Mouse (Mus musculus) ovary, postnatal 10 days (tissue): ENCODE results near the gene Ifrd2.
"Not testable (repeated sequence)": the region's sequence is repeated elsewhere in the genome, so short reads cannot be mapped to it uniquely, and the experiment has no call there.

Experiments used
- DNase-seq: peaks from one replicate; pipeline ENCODE4 v3.0.0; 2022; ENCODE audit warnings: low spot score

The Ifrd2 gene

DNA sequence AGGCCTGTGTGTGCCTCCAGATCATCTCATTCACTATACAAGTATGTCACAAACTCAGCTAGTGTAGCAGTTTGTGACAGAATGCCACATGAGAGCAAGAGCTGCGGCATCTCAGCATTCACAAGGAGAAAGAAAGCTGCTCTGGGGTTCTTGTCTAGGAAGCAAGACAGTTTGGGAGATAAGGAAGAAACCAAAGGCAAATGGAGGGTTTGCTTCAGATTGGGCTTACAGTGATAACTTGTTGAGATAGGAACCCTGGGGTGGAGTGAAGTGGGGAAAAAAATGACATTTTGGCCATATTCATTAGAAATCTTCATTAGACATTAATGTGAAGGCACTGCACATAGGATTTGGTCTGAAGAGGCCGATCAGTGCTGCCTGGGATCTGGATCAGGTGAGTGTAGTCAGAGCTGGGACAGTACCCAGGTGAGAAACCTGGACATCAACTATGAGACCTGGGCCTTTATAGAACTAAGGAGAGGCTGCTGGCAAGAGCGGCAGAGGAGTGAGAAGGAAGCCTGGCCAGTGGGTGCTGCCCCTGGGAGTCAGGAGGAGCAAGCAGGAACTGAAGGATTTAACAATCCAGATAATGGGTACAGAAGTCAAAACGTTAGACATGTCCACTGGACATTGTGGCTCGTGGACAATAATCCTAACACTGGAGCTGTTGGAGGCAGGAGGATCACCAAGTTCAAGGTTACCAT lies 34.6 kb upstream of the Ifrd2 start:
- no peak for DNase-seq

DNA sequence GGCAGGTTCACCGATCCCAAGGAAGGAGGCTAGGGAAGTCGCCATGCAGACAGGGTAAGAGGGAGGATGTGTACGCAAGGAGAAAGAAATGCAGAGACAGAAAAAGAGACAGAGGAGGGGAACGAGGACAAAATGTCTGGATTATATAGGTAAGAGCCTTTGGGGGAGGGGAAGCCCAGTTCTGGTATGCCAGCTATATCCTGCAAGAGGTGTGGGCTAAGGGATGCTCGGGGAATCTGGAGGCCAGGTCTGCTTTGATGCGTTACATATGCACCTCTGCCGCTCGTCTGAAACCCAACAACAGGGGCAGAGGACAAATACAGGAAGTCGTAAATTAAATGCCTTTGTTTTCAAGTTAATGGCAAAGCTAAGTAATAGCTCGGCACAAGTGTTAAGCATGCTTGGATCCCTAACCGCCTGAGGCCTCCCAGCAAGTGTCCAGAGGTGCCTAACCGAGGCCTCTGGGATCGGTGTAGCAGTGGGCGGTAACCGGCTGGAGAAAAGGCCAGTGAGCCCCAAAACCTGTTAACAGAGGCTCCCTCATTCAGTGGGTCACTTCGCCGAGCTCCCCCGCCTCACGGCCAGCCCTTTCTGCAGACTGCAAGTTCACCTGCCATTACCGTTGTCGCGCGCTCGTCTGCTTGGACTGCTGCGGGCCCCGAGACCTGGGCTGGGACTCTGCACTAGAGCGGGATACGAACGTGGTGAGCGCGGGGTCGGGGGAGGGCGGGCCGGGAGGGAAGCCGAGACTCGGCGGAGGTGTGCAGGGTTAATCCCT lies 33.7 kb upstream of the Ifrd2 start:
- DNase-seq, result no peak

DNA sequence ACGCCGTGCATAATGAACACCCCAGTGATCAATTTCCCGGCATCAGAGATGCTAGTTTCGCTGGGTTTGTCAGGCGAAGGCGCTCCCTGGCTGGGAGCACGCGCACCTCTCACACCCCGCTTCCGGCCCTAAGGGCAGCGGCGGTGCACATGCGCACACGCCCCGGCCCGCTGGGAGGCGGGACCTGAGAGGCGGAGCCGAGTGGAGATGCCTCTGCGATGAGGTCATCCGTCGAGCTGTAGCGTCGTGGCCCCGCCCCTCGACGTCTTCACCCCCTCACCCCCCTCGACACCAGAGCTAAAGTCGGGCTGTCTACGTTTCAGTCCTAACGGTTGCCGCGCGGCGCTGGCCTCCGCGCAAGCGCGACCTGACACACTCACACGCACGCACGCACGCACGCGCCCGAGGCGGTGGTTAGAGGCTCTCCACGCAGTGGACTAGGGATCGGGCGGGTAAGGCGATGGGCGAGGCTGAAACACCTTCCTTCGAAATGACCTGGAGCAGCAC lies 33.1 kb upstream of the Ifrd2 start:
- peak; percentile 90 for DNase-seq

DNA sequence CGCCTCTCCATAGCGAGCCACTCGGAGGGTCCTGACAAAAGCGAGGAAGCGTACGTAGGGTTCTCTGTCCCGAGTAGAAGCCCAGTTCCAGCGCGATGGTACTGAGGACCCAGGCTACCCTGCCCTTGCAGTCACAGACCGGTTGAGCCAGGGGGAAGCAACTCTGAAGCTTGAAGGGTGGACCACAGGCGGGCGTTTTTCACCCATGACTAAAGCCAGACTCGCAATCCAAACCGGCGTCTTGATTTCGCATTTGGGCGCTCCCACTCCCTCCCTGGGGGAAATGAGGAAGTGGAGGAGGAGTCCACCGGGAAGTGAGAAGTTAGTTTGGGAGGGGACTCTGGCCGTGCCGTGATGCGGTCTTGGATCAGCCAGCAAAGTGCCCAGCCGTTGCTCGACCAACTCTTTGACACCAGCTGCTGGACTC lies 32.4 kb upstream of the Ifrd2 start:
- no peak for DNase-seq

DNA sequence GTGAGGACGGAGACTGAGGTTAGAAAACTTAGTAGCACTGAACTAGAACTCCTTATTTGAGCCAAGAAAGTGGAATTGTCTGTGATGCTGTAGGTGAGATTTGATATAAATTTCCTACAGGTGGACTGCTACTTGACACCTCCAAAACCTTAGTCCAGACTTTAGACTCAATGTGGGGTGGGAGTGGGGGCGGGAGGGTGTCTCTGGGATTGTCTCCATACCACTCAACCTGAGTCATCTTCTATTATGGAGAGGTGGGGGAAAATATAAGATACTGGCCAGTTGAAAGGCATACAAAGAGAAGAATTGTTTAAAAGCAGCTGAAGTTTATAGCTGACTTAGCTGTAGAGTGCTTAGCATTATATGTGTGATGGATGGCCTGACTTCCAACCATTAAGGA lies 31.7 kb upstream of the Ifrd2 start:
- DNase-seq, result no peak

DNA sequence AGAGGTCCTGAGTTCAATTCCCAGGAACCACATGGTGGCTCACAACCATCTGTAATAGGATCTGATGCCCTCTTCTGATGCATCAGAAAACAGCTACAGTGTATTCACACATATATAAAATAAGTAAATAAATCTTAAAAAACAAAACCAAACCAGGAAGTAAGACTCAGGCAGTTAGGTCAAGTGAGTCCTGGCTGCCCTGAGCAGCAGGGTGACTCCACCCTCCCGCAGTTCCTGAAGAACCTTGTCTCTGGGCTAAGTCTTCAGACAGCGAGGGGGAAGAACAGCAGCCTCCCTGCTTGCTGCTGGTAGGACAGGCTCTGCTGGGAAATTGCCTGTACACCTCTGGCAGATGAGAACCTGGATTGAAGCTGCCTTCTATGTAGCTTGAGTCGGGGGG lies 31.1 kb upstream of the Ifrd2 start:
- DNase-seq, result no peak

DNA sequence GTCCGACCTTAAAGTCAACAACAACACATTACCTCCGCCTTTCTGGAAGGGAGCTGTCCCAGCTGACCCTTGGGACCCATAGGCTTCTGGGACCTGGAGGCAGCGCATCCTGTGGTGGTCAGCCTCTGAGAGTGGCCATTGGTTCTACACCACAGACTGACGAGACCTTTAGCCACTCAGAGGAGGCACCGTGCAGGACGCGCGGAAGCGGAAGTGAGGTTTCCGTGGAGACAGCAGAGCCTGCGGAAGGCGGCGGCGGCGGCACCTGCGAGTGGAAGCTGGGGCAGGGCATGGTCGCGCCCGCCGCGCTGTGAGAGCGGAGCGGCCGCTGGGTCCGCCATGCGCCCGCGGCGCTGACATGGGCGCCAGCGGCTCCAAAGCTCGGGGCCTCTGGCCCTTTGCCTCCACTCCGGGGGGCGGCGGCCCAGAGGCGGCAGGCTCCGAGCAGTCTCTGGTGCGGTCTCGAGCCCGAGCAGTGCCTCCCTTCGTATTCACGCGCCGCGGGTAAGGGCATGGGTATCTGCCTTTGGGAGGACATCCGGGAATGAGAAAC lies 24.3 kb upstream of the Ifrd2 start, which contains the start of gene Tusc2:
Tusc2 (plus strand) TSS at position 227 of the 553 bp plus-strand sequence.
- no peak for DNase-seq

GRCm38 (mm10) chr9:107565556-107565955 lies 21.9 kb upstream of the Ifrd2 start:
- not testable (repeated sequence) for DNase-seq

- no peak for DNase-seq
These were observed 21.3 kb upstream of the Ifrd2 start for GRCm38 (mm10) chr9:107566041-107566709.

GRCm38 (mm10) chr9:107566855-107567254 lies 20.6 kb upstream of the Ifrd2 start:
- DNase-seq, result no peak

DNA sequence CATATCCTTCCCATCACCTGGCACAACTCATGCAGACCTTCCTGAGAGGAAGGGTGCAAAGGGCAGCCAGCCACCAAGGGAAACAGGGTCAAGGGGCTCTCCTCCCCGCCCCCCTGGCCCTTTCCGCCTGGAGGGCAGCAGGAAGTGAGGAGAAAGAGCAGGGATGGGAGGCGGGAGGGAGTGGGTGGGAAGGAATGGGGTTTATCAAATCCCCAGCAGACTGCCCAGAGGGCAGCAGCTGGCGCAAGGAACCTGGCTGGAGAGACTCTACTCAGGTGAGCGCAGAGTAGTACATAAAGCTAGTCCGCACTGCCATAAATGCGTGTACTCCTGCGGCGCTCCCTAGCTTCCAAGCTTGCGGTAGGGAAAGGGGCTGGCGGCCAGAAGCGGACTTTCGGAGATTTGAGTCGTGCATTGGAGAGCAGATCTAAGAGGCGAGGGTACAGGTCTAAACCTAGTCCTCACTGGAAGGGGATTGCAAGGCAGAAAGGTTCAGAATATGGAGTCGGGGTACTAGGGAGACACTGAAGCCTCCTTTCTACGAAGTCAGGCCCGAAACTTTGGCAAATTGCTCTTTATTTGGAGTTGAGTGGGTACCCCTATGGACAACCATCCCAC lies 19.6 kb upstream of the Ifrd2 start, which contains the start of gene Hyal2:
Hyal2 (plus strand) TSS at position 244 of the 618 bp plus-strand sequence.
- no peak for DNase-seq

DNA sequence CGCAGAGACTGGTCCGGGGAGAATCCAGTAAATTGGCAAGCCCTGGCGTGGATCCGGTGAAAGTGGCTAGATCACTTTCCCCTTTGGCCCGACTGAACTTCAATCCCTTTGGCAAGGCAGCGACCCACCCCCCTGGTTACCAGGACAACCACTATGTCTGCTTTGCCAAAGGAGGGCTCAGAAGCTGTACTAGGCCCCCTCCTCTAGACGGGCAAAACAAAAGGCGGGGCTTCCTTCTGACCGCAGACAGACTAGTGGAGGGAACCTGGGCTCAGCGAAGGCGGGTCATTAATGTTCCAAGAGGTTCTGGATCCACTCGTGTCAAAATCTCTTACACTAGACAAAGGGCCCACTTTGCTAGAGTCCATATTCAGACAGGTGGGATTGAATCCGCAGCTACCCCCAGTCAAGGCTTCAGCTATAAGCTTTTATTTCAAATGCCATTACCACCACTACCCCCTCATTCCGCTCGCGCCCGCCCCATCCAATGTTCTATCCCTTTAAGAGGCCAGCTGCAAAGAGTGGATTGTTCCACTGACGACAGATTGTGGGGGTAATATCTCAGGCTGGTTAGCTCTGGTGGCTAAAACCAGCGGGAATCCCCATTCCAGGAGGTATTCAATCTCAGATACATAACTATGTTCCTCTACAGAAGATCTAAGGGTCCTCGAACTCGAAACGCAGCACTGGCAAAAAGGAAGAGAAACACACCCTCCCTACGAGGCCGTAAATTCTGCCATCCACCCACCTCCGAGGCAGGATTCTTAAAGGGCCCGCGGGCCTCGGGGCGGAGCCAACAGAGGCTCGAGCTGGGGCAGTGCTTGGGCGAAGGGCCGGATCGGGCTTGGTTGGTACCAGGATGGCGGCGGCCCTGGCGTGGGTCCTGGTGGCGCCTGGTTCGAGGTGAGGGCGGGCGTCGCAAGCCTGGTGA lies 18.8 kb upstream of the Ifrd2 start:
- peak; percentile 73 for DNase-seq

DNA sequence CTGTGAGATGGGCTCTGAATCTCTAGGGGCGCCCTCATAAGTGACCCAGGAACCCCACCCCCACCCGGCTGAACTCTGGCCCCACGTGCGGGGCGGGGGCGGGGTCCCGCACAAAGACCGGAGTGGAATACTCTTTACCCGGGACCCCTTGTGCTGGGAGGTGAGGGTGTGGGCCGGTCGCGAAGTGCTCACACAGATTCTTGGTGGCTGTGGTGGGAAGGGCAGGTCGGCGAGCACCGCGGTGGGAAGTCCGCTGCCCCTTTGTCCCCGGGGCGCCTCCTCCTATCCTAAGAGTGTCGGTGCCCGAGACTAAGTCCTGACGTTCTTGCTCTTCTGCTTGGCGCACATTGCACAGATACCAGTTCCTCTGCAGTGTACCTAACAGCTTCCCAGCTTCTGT lies 18.2 kb upstream of the Ifrd2 start:
- DNase-seq, result no peak

DNA sequence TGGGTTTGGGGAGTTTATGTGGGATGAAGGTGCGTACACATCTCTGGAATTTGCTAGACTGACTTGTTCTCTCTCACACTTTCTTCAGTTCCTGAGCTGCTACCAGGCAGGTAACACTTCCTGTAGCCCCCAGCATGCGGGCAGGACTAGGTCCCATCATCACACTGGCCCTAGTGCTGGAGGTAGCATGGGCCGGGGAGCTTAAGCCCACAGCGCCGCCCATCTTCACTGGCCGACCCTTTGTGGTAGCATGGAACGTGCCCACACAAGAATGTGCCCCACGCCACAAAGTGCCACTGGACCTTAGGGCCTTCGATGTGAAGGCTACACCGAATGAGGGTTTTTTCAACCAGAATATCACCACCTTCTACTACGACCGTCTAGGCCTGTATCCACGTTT lies 17.4 kb upstream of the Ifrd2 start:
- no peak for DNase-seq

GRCm38 (mm10) chr9:107570845-107571244 lies 16.6 kb upstream of the Ifrd2 start:
- no peak for DNase-seq

- no peak for DNase-seq
These were observed 15.7 kb upstream of the Ifrd2 start for GRCm38 (mm10) chr9:107571534-107572326.

DNA sequence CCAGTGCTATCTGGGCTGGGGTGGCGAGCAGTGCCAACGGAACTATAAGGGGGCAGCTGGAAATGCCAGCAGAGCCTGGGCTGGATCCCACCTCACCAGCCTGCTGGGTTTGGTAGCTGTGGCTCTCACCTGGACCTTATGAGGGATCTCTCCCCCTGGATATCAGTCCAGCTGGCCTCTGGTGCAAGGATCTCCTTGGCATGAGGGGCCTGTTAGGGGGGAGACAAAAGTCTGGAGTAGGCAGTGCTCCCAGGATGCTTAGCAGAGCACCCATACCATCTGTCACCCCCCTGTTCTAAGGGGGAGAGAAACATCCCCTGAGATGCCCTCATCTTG lies 15.1 kb upstream of the Ifrd2 start:
- DNase-seq, result no peak

DNA sequence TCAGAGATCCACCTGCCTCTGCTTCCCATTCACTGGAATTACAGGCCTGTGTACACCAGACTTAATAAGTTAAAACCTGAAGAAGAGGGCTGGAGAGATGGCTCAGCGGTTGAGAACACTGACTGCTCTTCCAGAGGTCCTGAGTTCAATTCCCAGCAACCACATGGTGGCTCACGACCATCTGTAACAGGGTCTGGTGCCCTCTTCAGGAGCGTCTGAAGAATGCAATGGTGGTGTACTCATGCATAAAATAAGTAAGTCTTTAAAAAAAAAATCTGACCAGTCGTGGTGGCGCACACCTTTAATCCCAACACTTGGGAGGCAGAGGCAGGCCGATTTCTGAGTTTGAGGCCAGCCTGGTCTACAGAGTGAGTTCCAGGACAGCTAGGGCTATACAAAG lies 13.7 kb upstream of the Ifrd2 start:
- DNase-seq, result not testable (repeated sequence)

- no peak for DNase-seq
These were observed 11.7 kb upstream of the Ifrd2 start for GRCm38 (mm10) chr9:107575579-107576356.
